Mouse (Mus musculus): ENCODE measurements at regions not wholly inside any gene's neighbourhood (a gene's known extent, or its start where the extent isn't known, plus 50 kb on each side); places are given as distances from the start of the nearest gene placed in this dataset.

DNA sequence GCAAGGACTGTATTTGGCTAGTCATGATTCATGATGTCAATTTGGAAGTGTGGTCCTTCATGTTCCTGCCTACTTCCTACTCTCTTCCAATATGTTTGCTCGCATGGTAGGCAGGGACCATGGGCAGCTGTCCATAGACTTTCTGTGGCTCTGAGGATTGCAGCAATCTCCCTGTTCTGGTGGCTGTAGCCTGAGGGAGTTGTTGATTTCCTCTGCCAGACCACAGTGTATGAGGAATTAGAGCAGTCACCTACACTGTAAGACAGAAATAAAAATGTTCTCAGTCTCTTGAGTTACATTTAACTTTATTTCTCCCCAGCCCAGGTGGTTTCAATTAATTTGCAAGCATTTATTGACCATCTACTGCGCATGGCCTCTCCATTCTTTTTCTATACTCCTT lies 190.5 kb downstream of the 4930564D02Rik start:
- Histone ChIP-seq H3K36me3 (ENCODE audit: control insufficient read depth, insufficient read depth, low read length) (no peaks in the 10 kb centered on the region), H3K27me3 (ENCODE audit: control insufficient read depth, insufficient read depth, low read length) (no peaks in the 10 kb centered on the region), H3K27ac (replicated peaks; ENCODE audit: low read depth, low read length) (no peak overlapping the region), H3K9me3 (ENCODE audit: control insufficient read depth, low read length) (no peaks in the 10 kb centered on the region), H3K4me2 (ENCODE audit: low read length) (no peak overlapping the region), H3K4me1 (ENCODE audit: control insufficient read depth, insufficient read depth, low read length) (no peaks in the 10 kb centered on the region), H3K4me3 (replicated peaks; ENCODE audit: low read depth, low read length) (no peak overlapping the region), H3K9ac (replicated peaks; ENCODE audit: low read length) (no peak overlapping the region)
- DNase-seq (no peak), ATAC-seq (ENCODE audit: low FRiP score, low TSS enrichment) (no peak)
- 95% methylated on average over 2 of the region's 2 CpGs for WGBS

DNA sequence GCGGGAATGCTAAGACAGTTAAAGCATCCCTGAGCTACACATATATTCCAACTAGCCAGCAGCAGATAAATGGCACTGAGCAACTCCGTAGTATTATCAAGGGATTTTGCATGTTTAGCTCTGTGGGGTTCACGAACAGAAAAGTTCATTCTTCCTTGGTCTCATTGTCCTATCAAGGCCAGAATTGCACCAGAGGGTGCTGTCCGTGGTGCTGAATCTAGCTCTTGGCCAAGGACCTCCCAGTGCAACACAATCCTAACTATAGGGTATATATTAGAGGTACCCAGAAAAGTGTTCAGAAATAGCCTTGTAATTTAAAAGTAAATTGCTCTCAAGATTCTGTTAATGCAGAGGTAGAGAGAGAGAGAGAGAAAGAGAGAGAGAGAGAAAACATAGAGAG lies 176.9 kb upstream of the Kcnd3 start:
- 33% methylated on average over 4 of the region's 4 CpGs for WGBS
- H3K36me3 ChIP-seq (ENCODE audit: control insufficient read depth, insufficient read depth, low read length) = no peaks in the 10 kb centered on the region
- no peak overlapping the region for H3K27ac ChIP-seq (replicated peaks; ENCODE audit: low read depth, low read length)
- no peak overlapping the region for H3K4me2 ChIP-seq (ENCODE audit: low read length)
- H3K4me1 ChIP-seq (ENCODE audit: control insufficient read depth, insufficient read depth, low read length) = no peaks in the 10 kb centered on the region
- H3K9me3 ChIP-seq (ENCODE audit: control insufficient read depth, low read length) = no peaks in the 10 kb centered on the region
- DNase-seq (peak; percentile 66), ATAC-seq (ENCODE audit: low FRiP score, low TSS enrichment) (no peak)
- H3K9ac ChIP-seq (replicated peaks; ENCODE audit: low read length) = no peak overlapping the region
- no peaks in the 10 kb centered on the region for H3K27me3 ChIP-seq (ENCODE audit: control insufficient read depth, insufficient read depth, low read length)
- no peak overlapping the region for H3K4me3 ChIP-seq (replicated peaks; ENCODE audit: low read depth, low read length)

DNA sequence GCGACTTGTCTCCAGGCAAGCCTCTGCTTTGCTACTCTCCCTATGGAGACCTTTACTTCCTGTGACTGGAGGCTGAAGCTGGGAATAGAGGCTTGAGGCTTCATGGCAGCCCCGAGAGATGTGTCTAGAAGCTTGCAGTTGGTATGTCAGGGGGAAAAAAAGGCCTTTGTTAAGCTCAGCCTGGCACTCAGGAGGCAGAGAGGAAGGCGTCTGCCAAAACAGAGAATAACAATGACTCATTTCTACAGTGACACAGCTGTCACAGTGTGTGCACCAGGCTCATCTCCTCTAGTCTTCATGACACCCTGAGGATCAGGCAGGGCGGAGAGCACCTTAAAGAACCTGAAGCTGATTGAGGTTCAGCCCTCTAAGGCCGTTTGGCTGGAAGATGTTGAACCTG lies 171.2 kb upstream of the Kcnd3 start:
- H3K36me3 ChIP-seq (ENCODE audit: control insufficient read depth, insufficient read depth, low read length) = no peaks in the 10 kb centered on the region
- H3K4me3 ChIP-seq (replicated peaks; ENCODE audit: low read depth, low read length) = no peak overlapping the region
- no peak overlapping the region for H3K27ac ChIP-seq (replicated peaks; ENCODE audit: low read depth, low read length)
- H3K9me3 ChIP-seq (ENCODE audit: control insufficient read depth, low read length) = no peaks in the 10 kb centered on the region
- DNase-seq = no peak
- WGBS = 54% methylated on average over 5 of the region's 5 CpGs
- no peak overlapping the region for H3K4me2 ChIP-seq (ENCODE audit: low read length)
- H3K27me3 ChIP-seq (ENCODE audit: control insufficient read depth, insufficient read depth, low read length) = no peaks in the 10 kb centered on the region
- no peak for ATAC-seq (ENCODE audit: low FRiP score, low TSS enrichment)
- no peaks in the 10 kb centered on the region for H3K4me1 ChIP-seq (ENCODE audit: control insufficient read depth, insufficient read depth, low read length)
- no peak overlapping the region for H3K9ac ChIP-seq (replicated peaks; ENCODE audit: low read length)

DNA sequence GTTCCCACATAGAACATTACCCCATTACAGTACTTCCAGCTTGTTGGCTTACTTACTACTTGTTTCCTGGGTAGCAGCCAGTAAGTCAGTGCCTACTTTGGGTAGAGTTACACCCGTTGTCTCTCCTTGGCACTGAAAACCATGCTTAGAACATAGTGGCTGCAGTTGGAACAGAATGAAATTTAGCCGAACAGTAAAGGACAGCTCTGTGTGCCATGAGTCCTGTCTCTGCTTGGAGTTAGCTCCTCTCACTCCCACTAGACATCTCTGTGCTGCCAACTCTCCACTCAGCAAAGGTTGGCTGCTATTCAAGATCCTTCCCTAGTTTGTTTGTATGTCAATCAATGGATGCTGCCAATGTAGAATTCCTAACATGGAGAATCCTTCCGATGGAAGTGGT lies 170.4 kb upstream of the Kcnd3 start:
- Histone ChIP-seq H3K27me3 (ENCODE audit: control insufficient read depth, insufficient read depth, low read length) (no peaks in the 10 kb centered on the region), H3K4me1 (ENCODE audit: control insufficient read depth, insufficient read depth, low read length) (no peaks in the 10 kb centered on the region)

DNA sequence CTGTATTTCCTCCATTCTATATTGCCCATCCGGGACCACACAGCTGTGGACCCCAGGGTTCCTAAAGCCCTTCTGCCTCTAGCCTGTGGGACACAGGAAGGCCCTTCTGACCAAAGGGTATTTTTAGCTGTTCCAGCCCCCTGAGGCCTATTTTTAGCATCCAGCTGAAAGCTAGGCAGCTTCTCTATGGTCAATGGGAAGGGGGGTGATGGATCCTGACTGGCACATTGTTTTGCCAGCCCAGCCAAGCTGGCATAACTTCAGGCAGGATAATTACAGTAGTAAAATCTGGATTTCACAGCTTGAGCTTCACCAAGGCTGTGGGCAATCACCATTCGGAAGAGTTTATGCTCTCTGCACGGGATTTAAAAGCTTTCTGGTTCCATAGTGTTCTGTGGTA lies 153.9 kb upstream of the Kcnd3 start:
- Histone ChIP-seq H3K27ac (replicated peaks; ENCODE audit: low read depth, low read length) (no peak overlapping the region), H3K4me1 (ENCODE audit: control insufficient read depth, insufficient read depth, low read length) (no peaks in the 10 kb centered on the region), H3K4me3 (replicated peaks; ENCODE audit: low read depth, low read length) (no peak overlapping the region), H3K9me3 (ENCODE audit: control insufficient read depth, low read length) (no peaks in the 10 kb centered on the region), H3K36me3 (ENCODE audit: control insufficient read depth, insufficient read depth, low read length) (no peaks in the 10 kb centered on the region), H3K4me2 (ENCODE audit: low read length) (no peak overlapping the region), H3K9ac (replicated peaks; ENCODE audit: low read length) (no peak overlapping the region), H3K27me3 (ENCODE audit: control insufficient read depth, insufficient read depth, low read length) (no peaks in the 10 kb centered on the region)
- no peak for ATAC-seq (ENCODE audit: low FRiP score, low TSS enrichment)
- DNase-seq = no peak
- WGBS = 84% methylated on average over 3 of the region's 3 CpGs

More for the DNA sequence above, 170.4 kb upstream of the Kcnd3 start:
- Histone ChIP-seq H3K27ac (replicated peaks; ENCODE audit: low read depth, low read length) (no peak overlapping the region), H3K9me3 (ENCODE audit: control insufficient read depth, low read length) (no peaks in the 10 kb centered on the region), H3K4me3 (replicated peaks; ENCODE audit: low read depth, low read length) (no peak overlapping the region), H3K4me2 (ENCODE audit: low read length) (no peak overlapping the region), H3K36me3 (ENCODE audit: control insufficient read depth, insufficient read depth, low read length) (no peaks in the 10 kb centered on the region), H3K9ac (replicated peaks; ENCODE audit: low read length) (no peak overlapping the region)
- ATAC-seq (ENCODE audit: low FRiP score, low TSS enrichment) = no peak
- WGBS = 94% methylated on average over 3 of the region's 3 CpGs
- DNase-seq = no peak

DNA sequence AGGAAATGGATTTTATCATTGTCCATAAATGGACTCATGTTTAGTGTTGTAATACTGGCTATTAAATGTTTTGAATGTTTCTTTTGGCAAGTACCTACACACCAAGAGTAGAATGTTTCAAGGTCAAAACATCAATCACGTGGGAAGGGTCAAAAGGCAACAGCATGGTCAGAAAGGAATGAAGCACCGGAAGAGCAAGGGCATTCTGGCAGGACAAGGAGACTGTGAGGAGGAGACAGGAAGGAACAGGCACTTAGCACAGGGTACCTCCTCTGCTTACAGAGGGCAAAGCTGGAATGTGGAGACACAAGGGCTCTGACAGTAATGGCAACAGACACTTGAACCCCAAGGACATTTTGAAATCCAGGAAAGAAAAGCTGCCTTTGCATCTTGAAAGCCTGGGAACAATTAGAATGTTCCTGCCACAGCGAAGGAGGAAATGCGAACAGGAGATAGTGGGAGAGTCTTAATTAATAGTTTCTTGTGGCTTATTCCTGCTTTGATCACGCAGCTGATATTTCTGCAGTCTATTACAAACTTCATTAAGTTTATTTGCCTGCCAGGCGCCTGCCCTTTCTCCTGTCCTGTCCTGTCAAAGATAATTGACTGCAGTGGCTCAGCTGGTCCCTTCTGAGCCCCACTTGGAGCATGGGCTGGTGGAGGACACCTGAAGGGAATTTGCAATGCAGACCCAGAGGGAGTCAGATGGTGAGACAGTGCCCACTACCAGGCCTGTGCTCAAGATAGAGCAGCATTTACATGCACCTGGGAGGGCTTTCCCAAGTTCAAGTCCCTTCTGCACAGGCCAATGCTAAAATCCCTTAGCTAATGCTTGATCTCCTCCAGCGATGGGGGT lies 151.2 kb upstream of the Kcnd3 start:
- Histone ChIP-seq H3K4me1 (ENCODE audit: control insufficient read depth, insufficient read depth, low read length) (no peaks in the 10 kb centered on the region), H3K27me3 (ENCODE audit: control insufficient read depth, insufficient read depth, low read length) (no peaks in the 10 kb centered on the region), H3K9me3 (ENCODE audit: control insufficient read depth, low read length) (no peaks in the 10 kb centered on the region), H3K27ac (replicated peaks; ENCODE audit: low read depth, low read length) (no peak overlapping the region), H3K36me3 (ENCODE audit: control insufficient read depth, insufficient read depth, low read length) (no peaks in the 10 kb centered on the region), H3K4me2 (ENCODE audit: low read length) (no peak overlapping the region), H3K4me3 (replicated peaks; ENCODE audit: low read depth, low read length) (no peak overlapping the region), H3K9ac (replicated peaks; ENCODE audit: low read length) (no peak overlapping the region)
- DNase-seq = peak; percentile 17
- ATAC-seq (ENCODE audit: low FRiP score, low TSS enrichment) = no peak
- WGBS = 69% methylated on average over 7 of the region's 7 CpGs

DNA sequence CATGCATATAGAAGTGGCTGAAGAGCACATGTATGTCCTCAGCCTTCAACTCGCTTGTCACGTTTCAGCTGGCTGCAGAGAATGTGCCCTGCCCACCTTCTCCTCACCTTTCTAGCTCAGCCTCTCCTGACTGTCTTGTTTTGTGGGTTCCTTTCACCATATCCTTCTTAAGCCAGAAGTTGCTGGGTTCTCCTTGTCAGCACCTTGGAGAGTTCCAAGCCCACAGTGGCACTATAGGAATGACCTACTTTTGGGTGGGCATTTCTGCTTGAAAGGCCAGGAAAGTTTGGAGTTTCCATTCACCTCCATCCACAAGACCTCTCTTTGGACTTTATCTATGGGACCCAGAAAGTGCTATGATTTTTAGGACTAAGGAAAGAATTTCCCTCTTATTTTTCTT lies 144.5 kb upstream of the Kcnd3 start:
- WGBS = 61% methylated on average over 2 of the region's 2 CpGs
- Histone ChIP-seq H3K4me1 (ENCODE audit: control insufficient read depth, insufficient read depth, low read length) (no peaks in the 10 kb centered on the region), H3K9ac (replicated peaks; ENCODE audit: low read length) (no peak overlapping the region), H3K27me3 (ENCODE audit: control insufficient read depth, insufficient read depth, low read length) (no peaks in the 10 kb centered on the region), H3K9me3 (ENCODE audit: control insufficient read depth, low read length) (no peaks in the 10 kb centered on the region), H3K27ac (replicated peaks; ENCODE audit: low read depth, low read length) (no peak overlapping the region), H3K4me2 (ENCODE audit: low read length) (no peak overlapping the region), H3K4me3 (replicated peaks; ENCODE audit: low read depth, low read length) (no peak overlapping the region), H3K36me3 (ENCODE audit: control insufficient read depth, insufficient read depth, low read length) (no peaks in the 10 kb centered on the region)
- no peak for ATAC-seq (ENCODE audit: low FRiP score, low TSS enrichment)
- peak; percentile 17 for DNase-seq

DNA sequence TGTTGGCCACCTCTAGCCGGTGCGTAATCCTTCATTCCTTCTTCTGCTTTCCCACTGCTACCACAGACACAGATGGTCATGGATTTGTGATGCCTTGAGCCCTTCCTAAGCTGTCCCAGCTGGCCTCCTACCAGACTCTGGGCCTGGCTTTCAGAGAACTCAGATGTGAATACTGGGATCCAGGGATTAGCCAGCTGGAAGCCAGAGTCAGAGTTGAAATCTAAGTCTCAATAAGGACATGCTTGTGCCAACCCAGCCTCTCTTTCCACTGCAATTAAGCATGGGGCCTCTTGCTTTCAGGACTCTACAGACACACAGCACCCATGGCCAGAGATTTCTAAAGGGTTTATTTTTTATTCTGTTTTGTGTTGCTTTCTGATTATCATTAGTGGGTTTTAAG lies 143.1 kb upstream of the Kcnd3 start:
- Histone ChIP-seq H3K27me3 (ENCODE audit: control insufficient read depth, insufficient read depth, low read length) (no peaks in the 10 kb centered on the region), H3K4me1 (ENCODE audit: control insufficient read depth, insufficient read depth, low read length) (no peaks in the 10 kb centered on the region), H3K4me3 (replicated peaks; ENCODE audit: low read depth, low read length) (no peak overlapping the region), H3K9ac (replicated peaks; ENCODE audit: low read length) (no peak overlapping the region), H3K4me2 (ENCODE audit: low read length) (no peak overlapping the region), H3K9me3 (ENCODE audit: control insufficient read depth, low read length) (no peaks in the 10 kb centered on the region), H3K27ac (replicated peaks; ENCODE audit: low read depth, low read length) (no peak overlapping the region), H3K36me3 (ENCODE audit: control insufficient read depth, insufficient read depth, low read length) (no peaks in the 10 kb centered on the region)
- no peak for ATAC-seq (ENCODE audit: low FRiP score, low TSS enrichment)
- 70% methylated on average over 2 of the region's 2 CpGs for WGBS
- DNase-seq = peak; percentile 23

DNA sequence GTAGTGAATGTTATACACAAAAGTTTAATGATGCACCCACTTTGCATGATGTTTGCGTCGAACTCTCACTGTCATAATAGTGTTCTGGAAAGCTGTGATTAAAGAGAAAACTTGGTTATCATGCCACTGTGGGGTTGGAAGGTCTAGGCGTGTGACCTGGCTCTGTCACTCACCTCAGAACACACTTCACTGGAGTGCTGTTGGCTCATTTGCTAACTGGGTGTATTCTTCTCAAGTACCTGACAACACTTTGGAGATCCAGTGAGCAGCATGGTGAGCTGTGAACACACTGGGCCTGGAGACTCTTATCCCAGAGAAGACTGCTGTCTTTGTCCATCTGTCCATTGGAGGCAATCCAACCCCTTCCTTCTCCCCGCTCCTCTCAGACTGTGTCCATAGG lies 98.9 kb upstream of the Kcnd3 start:
- H3K9me3 ChIP-seq (ENCODE audit: control insufficient read depth, low read length) = no peaks in the 10 kb centered on the region
- H3K4me2 ChIP-seq (ENCODE audit: low read length) = no peak overlapping the region
- ATAC-seq (ENCODE audit: low FRiP score, low TSS enrichment) (no peak), DNase-seq (no peak)
- H3K4me3 ChIP-seq (replicated peaks; ENCODE audit: low read depth, low read length) = no peak overlapping the region
- no peaks in the 10 kb centered on the region for H3K27me3 ChIP-seq (ENCODE audit: control insufficient read depth, insufficient read depth, low read length)
- no peak overlapping the region for H3K27ac ChIP-seq (replicated peaks; ENCODE audit: low read depth, low read length)
- H3K9ac ChIP-seq (replicated peaks; ENCODE audit: low read length) = no peak overlapping the region
- no peaks in the 10 kb centered on the region for H3K36me3 ChIP-seq (ENCODE audit: control insufficient read depth, insufficient read depth, low read length)
- no peaks in the 10 kb centered on the region; the same call in 1 of the 2 replicates for H3K4me1 ChIP-seq (ENCODE audit: control insufficient read depth, insufficient read depth, low read length)
- WGBS = 95% methylated on average over 4 of the region's 4 CpGs
